Mouse (Mus musculus): Measurements from ENCODE around the gene Mmp9.

GRCm38 (mm10) chr2:164955725-164956124 is 15.1 kb downstream of the Mmp9 start:
- TF ChIP-seq CTCF (IDR thresholded peaks at IDR 0.05; ENCODE audit: insufficient read depth, low read length) (no peak), POLR2A (IDR thresholded peaks at IDR 0.05; ENCODE audit: borderline replicate concordance, extremely low read depth, low read depth, low read length) (no peak)
